15 mouse cellular contexts compared by ENCODE assay signal in the genomic region with DNA sequence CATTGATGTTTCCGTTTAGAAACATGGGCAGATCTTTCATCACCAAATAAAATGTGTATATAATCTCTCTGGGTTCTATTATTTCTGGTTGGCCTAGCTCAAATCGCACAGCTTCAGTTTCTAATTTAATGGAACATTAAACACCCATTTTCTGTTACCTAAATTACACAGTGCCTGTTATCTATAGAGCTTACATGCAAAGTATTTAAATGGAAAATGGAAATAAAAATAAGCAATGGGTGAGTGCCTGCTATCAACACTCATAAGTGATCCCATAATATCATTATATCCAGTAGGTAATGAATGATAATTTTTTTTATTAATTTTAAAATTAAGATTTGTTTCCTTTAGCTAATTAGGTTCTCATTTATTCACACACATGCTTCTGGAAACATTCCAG.
"Had no signal": no experiment of that assay in that cellular context is flagged by ENCODE, and none has a peak within 500 bp of the region (broad histone marks: within the 10 kb centered on the region; RNA-seq: fewer than 3 reads in every experiment).

No protein-coding gene starts in this region.

- H3K4me3 ChIP-seq: neural tube, embryonic 12.5 days; stomach, embryonic 15.5 days had no signal

- H3K9me3 ChIP-seq: neural tube, embryonic 12.5 days; stomach, embryonic 15.5 days had no signal

- H3K36me3 ChIP-seq: neural tube, embryonic 12.5 days; stomach, embryonic 15.5 days had no signal

- H3K4me1 ChIP-seq: neural tube, embryonic 12.5 days; stomach, embryonic 15.5 days had no signal

- H3K27ac ChIP-seq: neural tube, embryonic 12.5 days; stomach, embryonic 15.5 days; stomach, postnatal 0 days had no signal

- H3K27me3 ChIP-seq: neural tube, embryonic 12.5 days; stomach, embryonic 15.5 days had no signal

- H3K9ac ChIP-seq: neural tube, embryonic 12.5 days; stomach, embryonic 15.5 days had no signal

- H3K4me2 ChIP-seq: neural tube, embryonic 12.5 days; stomach, embryonic 15.5 days had no signal

- DNase-seq: retina, postnatal 1 day; right cerebral cortex, adult 18-20 months; right cerebral cortex, postnatal 14 days; right cerebral cortex, postnatal 25 days; right cerebral cortex, postnatal 4 days; spleen, adult 18-20 months; thymus, adult 18-20 months; thymus, adult 2 months; thymus, postnatal 14 days; thymus, postnatal 25 days; thymus, postnatal 36 days; thymus, postnatal 4 days had no signal
